Mouse (Mus musculus) myocyte (in vitro differentiated cells): ENCODE data around the gene Olfr316.

Experiments used
- CEBPB ChIP-seq: IDR thresholded peaks from 2 replicates; pipeline ENCODE4 v1.6.1; 2011; ENCODE audit warnings: mild to moderate bottlenecking, moderate library complexity; ENCODE audit not compliant: poor library complexity, insufficient read depth, severe bottlenecking
- E2F4 ChIP-seq: IDR thresholded peaks from one replicate; pipeline ENCODE4 v1.6.1; 2011; ENCODE audit warnings: mild to moderate bottlenecking, control low read depth, moderate library complexity; ENCODE audit not compliant: insufficient read depth
- MAX ChIP-seq: IDR thresholded peaks from one replicate; pipeline ENCODE4 v1.6.1; 2011; ENCODE audit warnings: low read depth, mild to moderate bottlenecking, control low read depth
- MYOD1 ChIP-seq, 3 experiments: IDR thresholded peaks; one replicate each; pipeline ENCODE4 v1.6.1; 2011; ENCODE audit warnings: control low read depth in 2 of 3, low read depth in 2 of 3, mild to moderate bottlenecking in 2 of 3, moderate library complexity in 1 of 3; ENCODE audit not compliant: insufficient read length in 2 of 3, control insufficient read depth in 1 of 3
- MYOG ChIP-seq, 3 experiments: IDR thresholded peaks; one replicate each; pipeline ENCODE4 v1.6.1; 2011; ENCODE audit warnings: control low read depth in 2 of 3, low read depth in 2 of 3, mild to moderate bottlenecking in 2 of 3; ENCODE audit not compliant: insufficient read length in 2 of 3, control insufficient read depth in 1 of 3, insufficient read depth in 1 of 3
- POLR2A ChIP-seq: IDR thresholded peaks from one replicate; pipeline ENCODE4 v1.6.1; 2011; ENCODE audit warnings: low read depth, mild to moderate bottlenecking, control low read depth, moderate library complexity; ENCODE audit not compliant: insufficient read length
- POLR2AphosphoS2 ChIP-seq: IDR thresholded peaks from one replicate; pipeline ENCODE4 v1.6.1; 2011; ENCODE audit warnings: low read depth, control low read depth; ENCODE audit not compliant: insufficient read length
- REST ChIP-seq: IDR thresholded peaks from one replicate; pipeline ENCODE4 v1.6.1; 2011; ENCODE audit warnings: mild to moderate bottlenecking, control low read depth, moderate library complexity; ENCODE audit not compliant: insufficient read depth, insufficient read length
- SRF ChIP-seq: IDR thresholded peaks from one replicate; pipeline ENCODE4 v1.6.1; 2011; ENCODE audit warnings: low read depth; ENCODE audit not compliant: control insufficient read depth, insufficient read length
- TCF12 ChIP-seq: IDR thresholded peaks from one replicate; pipeline ENCODE4 v1.6.1; 2011; ENCODE audit warnings: mild to moderate bottlenecking, control low read depth; ENCODE audit not compliant: poor library complexity, insufficient read depth, severe bottlenecking
- TCF3 ChIP-seq: IDR thresholded peaks from one replicate; pipeline ENCODE4 v1.6.1; 2011; ENCODE audit warnings: low read depth, control low read depth; ENCODE audit not compliant: insufficient read length
- USF1 ChIP-seq: IDR thresholded peaks from one replicate; pipeline ENCODE4 v1.6.1; 2011; ENCODE audit warnings: low read depth, mild to moderate bottlenecking, control low read depth, moderate library complexity

- TF ChIP-seq POLR2A (no peak), POLR2AphosphoS2 (no peak), USF1 (no peak), MYOD1 (IDR thresholded peaks at IDR 0.05; ENCODE audit: control insufficient read depth in 1 of 3, insufficient read length in 2 of 3, low read depth in 2 of 3) (no peak), MAX (no peak), TCF3 (no peak), MYOG (IDR thresholded peaks at IDR 0.05; ENCODE audit: control insufficient read depth in 1 of 3, insufficient read depth in 1 of 3, insufficient read length in 2 of 3, low read depth in 2 of 3) (no peak), TCF12 (no peak), CEBPB (no peak), E2F4 (no peak), REST (no peak), SRF (no peak)
Observed at GRCm38 (mm10) chr11:58801558-58802228, 49.2 kb downstream of the Olfr316 start, which contains the start of gene Fam183b.
